Mouse (Mus musculus) kidney, postnatal 4 days (tissue): ENCODE measurements at regions not wholly inside any gene's neighbourhood (a gene's known extent, or its start where the extent isn't known, plus 50 kb on each side); places are given as distances from the start of the nearest gene placed in this dataset.
A peak's percentile ranks its signal among the peaks of the same experiment; 100 is the strongest.
"Not testable (repeated sequence)": the region's sequence is repeated elsewhere in the genome, so short reads cannot be mapped to it uniquely, and the experiment has no call there.

Source experiments
- DNase-seq, 2 experiments: peaks; one replicate each; pipeline ENCODE4 v3.0.0; 2021; ENCODE audit warnings: mixed read lengths in 2 of 2

DNA sequence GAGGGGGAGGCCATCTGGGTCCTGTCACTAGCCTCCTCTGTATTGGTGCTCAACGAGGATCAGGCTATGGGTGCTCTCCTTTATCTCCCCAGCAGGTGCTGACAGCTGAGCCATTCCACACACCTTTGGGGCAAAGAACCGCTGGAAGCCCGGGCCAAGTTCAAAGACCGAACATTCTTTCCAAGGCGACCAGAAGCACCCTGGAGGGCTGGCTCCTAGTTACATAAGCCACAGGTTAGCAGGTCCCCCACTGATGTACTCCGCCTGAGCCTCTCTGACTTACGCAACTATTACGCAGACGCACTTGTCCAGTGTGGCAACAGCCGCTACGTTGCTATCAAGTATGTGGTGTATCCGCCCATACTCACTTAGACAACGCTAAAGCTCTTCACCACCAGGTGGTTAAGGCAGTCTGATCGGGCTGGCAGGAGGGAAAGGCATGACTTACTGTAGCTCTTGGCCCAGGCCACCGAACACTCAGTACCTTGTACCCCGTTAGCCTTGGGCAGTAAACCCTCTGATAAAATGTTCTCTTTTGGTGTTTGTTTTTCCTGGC is 69.2 kb downstream of the Gm33543 start:
- no peak for DNase-seq

GRCm38 (mm10) chr10:95772811-95773424 is 69.8 kb downstream of the Gm33543 start:
- no peak for DNase-seq

GRCm38 (mm10) chr10:95768974-95769373 is 73.8 kb downstream of the Gm33543 start:
- DNase-seq, result no peak

GRCm38 (mm10) chr10:95767526-95768161 is 75.1 kb downstream of the Gm33543 start:
- DNase-seq, result no peak

- DNase-seq, result no peak
These were observed 78.6 kb downstream of the Gm33543 start for GRCm38 (mm10) chr10:95764129-95764528.

- DNase-seq, result peak in 1 of 2 experiments; percentile 41
These were observed 80.1 kb downstream of the Gm33543 start for GRCm38 (mm10) chr10:95762632-95763031.

DNA sequence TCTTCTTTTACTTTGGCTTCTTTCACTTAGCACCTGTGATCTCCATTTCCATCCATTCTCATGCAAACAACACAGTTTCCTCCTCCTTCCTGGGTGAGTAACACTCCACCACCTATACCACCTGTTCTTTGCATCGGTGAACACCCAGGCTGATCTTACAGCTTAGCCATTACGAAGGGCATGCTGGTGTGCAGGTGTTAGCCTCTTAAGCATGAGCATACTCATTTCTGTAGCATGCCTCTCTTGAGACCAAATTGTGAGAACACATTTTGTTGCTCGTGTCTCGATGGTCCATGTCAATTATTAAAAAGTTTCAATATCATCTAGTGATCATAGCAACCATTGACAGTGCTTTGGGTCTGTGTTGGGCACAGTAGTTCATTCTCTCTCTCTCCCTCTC is 80.8 kb downstream of the Gm33543 start:
- DNase-seq, result no peak

DNA sequence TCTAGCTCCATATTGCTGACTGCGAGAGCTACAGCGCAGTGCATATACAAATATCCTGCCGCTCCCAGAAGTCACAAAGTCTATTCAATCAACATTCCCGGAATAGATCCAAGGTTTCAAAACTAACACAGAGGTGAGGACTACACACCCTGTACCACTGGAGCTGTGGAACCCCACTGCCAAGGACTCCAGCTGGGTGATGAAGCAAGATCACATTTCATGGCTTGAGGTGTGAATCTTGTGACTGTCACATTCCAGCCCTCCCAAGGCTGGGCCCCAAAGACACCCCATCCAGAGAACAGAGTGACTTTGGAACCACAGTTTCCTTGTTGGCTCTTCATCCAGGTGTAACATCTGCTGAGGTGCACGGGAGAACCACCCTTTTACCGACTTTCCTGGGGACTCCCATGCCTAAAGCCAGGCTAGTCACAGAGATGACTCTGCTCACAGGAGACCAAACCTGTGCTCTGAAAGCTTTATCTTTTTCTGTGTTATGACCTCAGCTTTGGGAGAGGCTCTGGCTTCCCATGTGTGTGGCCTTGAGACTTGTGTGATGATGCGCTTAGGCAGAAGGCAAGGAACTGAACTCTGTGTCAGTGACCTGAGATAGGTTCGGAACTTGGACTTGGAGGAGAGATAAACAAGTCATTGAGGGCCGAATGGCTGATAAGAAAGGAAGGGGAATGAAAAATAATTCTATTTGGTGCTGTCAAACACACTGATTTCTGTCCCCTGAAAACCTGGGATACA is 82.4 kb downstream of the Gm33543 start:
- no peak for DNase-seq

DNA sequence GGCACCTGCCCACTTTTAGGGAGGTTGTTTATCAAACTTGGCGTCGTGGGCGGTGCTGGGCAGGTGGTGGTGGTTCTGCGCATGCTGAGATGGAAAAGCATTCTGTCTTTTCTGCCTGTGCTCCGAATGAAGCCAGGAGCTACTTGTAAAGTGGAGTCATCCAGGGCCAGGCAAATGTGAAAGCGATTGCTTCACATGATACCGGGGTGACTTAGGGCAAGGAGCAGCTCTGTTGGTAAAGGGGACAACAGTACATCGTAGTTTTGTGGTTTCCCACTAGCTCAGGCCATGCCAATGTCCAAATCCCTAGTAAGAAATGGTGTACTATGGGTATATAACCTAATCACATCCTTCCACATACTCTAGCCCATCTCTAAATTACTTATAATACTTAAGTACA is 84.5 kb downstream of the Gm33543 start:
- no peak for DNase-seq

DNA sequence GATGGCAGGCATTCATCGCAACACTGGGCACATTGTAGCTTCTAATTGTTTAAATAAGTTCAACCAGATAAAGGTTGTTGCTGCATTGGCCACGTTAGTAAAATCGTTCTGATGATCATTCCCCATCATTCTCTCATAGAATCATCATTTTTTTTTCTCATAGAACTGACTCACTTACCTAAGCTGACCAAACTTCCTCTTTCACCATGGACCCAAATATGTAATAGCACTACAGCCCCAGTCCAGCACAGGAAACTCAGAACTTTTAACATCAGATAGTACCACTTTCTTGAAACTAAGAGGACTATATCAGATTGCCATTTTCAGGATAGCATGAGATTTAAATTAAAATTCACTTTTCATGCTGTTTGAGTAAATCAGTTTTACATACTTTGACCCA is 82.2 kb upstream of the Anapc15-ps start:
- no peak for DNase-seq

GRCm38 (mm10) chr10:95753396-95753905 is 80.2 kb upstream of the Anapc15-ps start:
- no peak for DNase-seq

- DNase-seq, result no peak
These were observed 75.1 kb upstream of the Anapc15-ps start for GRCm38 (mm10) chr10:95748360-95748759.

DNA sequence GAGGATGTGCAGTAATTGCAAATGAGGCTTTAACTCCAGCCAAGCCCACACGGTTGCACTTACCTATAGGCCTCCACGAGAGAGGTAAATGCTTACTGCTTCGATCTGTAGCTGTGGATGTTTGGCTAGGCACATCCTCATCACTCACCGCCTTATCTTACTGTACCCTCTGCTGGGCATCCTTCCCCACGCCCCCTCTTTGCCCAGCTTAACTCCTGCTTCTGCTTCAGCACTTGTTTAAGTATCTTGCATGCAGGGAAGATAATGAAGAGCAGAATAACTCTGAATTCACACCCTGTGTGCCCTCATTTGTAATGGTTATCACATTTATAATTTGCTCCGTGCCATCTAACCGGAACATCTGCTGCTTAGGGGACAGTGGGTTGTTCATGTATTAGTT is 74.7 kb upstream of the Anapc15-ps start:
- no peak for DNase-seq

GRCm38 (mm10) chr10:95745834-95746620 is 72.8 kb upstream of the Anapc15-ps start:
- no peak for DNase-seq

GRCm38 (mm10) chr10:95745254-95745653 is 72.0 kb upstream of the Anapc15-ps start:
- DNase-seq, result no peak

DNA sequence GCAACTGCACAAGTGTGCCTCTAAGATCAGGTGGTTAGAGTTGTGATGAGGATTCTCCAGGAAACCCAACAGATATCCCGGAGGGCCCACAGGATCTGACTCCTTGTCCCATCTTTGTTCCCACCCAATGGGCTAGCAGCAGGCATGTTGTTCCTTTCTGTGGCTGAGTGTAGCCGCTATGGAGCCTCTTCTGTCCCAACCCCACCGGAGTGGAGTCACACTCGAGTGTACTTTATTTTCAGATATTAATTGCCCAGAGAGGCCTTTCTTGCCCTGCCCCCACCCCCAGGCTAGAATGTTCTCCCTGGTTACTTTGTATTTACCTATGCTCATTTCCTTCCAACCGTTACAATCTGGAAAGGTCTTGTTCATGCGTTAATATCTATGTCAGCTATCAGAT is 70.4 kb upstream of the Anapc15-ps start:
- peak; percentile 26 to 28 for DNase-seq

DNA sequence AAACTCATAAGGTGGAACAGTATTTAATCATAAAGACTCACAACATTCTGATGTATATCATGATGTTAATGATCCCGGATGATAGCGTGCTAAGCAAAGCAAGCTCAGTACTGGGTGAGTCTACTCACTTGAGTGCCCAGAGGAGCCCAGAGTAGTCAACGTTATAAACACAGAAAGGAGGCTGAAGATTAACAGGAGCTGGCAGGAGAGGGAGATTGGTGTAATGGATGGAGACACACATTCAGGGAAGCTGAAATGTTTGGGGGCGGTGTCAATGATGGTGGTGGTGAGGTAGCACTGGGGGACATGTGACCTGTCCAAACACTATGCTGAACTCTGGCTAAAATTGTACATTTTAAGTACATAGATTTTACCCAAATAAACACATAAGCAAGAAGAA is 66.2 kb upstream of the Anapc15-ps start:
- DNase-seq, result no peak

- not testable (repeated sequence) for DNase-seq
These were observed 63.5 kb upstream of the Anapc15-ps start for GRCm38 (mm10) chr10:95736743-95737142.

DNA sequence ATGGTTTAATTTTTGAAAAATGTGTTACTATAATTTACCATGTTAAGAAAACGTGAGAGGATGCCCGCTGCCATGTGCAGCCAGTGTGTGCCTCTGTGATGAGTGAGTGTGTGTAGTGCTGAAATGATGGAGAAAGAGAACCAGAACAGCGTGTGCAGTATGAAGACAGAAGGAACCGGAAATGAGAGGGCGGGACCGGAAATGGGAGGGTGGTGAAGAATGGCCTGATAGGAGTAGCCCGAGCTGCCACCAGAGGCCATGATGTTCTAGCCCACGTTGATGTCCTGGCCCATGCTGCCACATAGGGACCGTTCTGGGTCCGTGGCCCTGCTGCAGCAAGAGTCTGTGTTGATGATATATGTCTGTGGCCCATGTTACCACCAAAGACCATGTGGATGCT is 57.8 kb upstream of the Anapc15-ps start:
- no peak for DNase-seq

DNA sequence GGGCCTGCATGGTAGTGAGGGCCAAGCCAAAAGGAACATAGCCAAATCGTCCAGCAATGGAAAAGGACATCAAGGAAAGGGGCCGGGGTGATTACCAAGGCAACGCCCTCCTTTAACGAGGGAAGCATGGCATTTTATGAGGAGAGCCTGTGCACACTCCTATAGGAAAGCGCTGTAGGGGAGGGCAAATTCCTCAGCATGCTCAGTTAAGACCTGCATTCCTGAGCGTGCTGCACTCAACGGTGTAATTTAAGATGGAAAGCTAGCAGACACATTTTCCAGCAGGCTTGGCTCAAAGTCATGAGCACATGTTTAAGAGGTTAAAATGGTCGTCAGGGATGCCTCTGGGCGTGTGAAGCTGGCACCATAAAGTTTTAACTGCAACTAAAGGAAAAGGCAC is 56.6 kb upstream of the Anapc15-ps start:
- DNase-seq, result peak; percentile 33 to 56

DNA sequence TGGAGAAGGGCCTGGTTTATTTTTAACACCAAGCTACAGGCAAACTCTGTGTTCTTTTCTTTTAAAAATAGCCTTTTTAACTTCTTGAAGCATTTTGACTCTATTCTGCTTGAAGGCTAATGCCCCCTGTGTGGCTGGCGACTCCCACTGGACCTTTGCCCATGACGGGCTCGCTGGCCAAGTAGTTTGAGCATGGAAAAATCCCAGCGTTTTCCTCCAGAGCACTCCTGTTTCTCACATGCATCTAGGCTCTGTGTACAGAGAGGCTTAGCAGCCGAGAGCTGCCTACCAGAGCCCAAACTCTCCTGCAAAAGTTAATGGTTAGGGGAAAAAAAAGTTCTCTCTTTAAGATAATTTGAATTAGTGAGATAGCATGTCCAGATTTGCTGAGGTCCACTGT is 52.7 kb upstream of the Anapc15-ps start:
- DNase-seq, result peak; percentile 64 to 74

GRCm38 (mm10) chr10:95725349-95725748 is 52.1 kb upstream of the Anapc15-ps start:
- DNase-seq, result no peak
